17 mouse cellular contexts compared by ENCODE assay signal in genomic region chr12:35246226-35247014, GRCm38 (mm10).
DNase-seq lines count a peak whose midpoint lies in the region; ATAC-seq and TF ChIP-seq lines count a peak whose summit lies in the region.
"Had no signal": no experiment of that assay in that cellular context is flagged by ENCODE, and none has a peak within 500 bp of the region (broad histone marks: within the 10 kb centered on the region; RNA-seq: fewer than 3 reads in every experiment).

No protein-coding gene starts in this region.

- ATAC-seq in frontal cortex, adult (ENCODE audit: low TSS enrichment): peak; percentile 84
- peak; percentile 88 for ATAC-seq in lung, embryonic 15.5 days (ENCODE audit: borderline replicate concordance, extremely low read depth, low FRiP score, low TSS enrichment)
- no peak for ATAC-seq in forebrain, embryonic 15.5 days (replicated peaks)
- no peak for ATAC-seq in hindbrain, postnatal 0 days
- ATAC-seq: activated CD4-positive, CD25-positive, alpha-beta regulatory T cell, adult 4 months; forebrain, embryonic 16.5 days; intestine, postnatal 0 days had no signal

- no peak for TF ChIP-seq CTCF in hindbrain, postnatal 0 days (IDR thresholded peaks at IDR 0.05; ENCODE audit: low read depth)

- H3K4me3 ChIP-seq in lung, embryonic 15.5 days: no peak overlapping the region
- H3K4me3 ChIP-seq in forebrain, embryonic 15.5 days: no peak overlapping the region
- no peak overlapping the region for H3K4me3 ChIP-seq in hindbrain, postnatal 0 days (ENCODE audit: low read length)
- H3K4me3 ChIP-seq: hindbrain, embryonic 13.5 days; liver, embryonic 15.5 days; midbrain, embryonic 10.5 days had no signal

- H3K4me1 ChIP-seq in lung, embryonic 15.5 days: peaks cover 4% of the 10 kb centered on the region; the same call in 1 of the 2 replicates
- H3K4me1 ChIP-seq in forebrain, embryonic 15.5 days: no peaks in the 10 kb centered on the region
- no peaks in the 10 kb centered on the region for H3K4me1 ChIP-seq in hindbrain, postnatal 0 days (ENCODE audit: insufficient read depth, low read length)
- H3K4me1 ChIP-seq: hindbrain, embryonic 13.5 days; liver, embryonic 15.5 days; midbrain, embryonic 10.5 days had no signal

- H3K27me3 ChIP-seq in lung, embryonic 15.5 days: no peaks in the 10 kb centered on the region
- no peaks in the 10 kb centered on the region for H3K27me3 ChIP-seq in forebrain, embryonic 15.5 days
- no peaks in the 10 kb centered on the region for H3K27me3 ChIP-seq in hindbrain, postnatal 0 days (ENCODE audit: insufficient read depth, low read length)
- H3K27me3 ChIP-seq: hindbrain, embryonic 13.5 days; liver, embryonic 15.5 days had no signal

- 0 out of 2 replicates have a peak overlapping the region, but pooled peaks have one; percentile 6 for H3K27ac ChIP-seq in lung, embryonic 15.5 days
- H3K27ac ChIP-seq in forebrain, embryonic 15.5 days (replicated peaks): no peak overlapping the region
- H3K27ac ChIP-seq in hindbrain, postnatal 0 days: no peak overlapping the region
- H3K27ac ChIP-seq: hindbrain, embryonic 13.5 days; liver, embryonic 15.5 days; midbrain, embryonic 10.5 days had no signal

- H3K36me3 ChIP-seq in lung, embryonic 15.5 days: no peaks in the 10 kb centered on the region
- no peaks in the 10 kb centered on the region for H3K36me3 ChIP-seq in forebrain, embryonic 15.5 days
- no peaks in the 10 kb centered on the region for H3K36me3 ChIP-seq in hindbrain, postnatal 0 days (ENCODE audit: insufficient read depth, low read length)
- H3K36me3 ChIP-seq: hindbrain, embryonic 13.5 days; liver, embryonic 15.5 days; midbrain, embryonic 10.5 days had no signal

- WGBS in lung, embryonic 15.5 days: 47% methylated on average over 5 of the region's 5 CpGs
- WGBS in forebrain, embryonic 15.5 days: 90% methylated on average over 5 of the region's 5 CpGs
- 85% methylated on average over 5 of the region's 5 CpGs for WGBS in hindbrain, postnatal 0 days

- no peak overlapping the region for H3K4me2 ChIP-seq in lung, embryonic 15.5 days
- H3K4me2 ChIP-seq in forebrain, embryonic 15.5 days (replicated peaks): no peak overlapping the region
- H3K4me2 ChIP-seq in hindbrain, postnatal 0 days (ENCODE audit: low read depth, low read length): no peak overlapping the region
- H3K4me2 ChIP-seq: hindbrain, embryonic 13.5 days; liver, embryonic 15.5 days had no signal

- no peaks in the 10 kb centered on the region for H3K9me3 ChIP-seq in lung, embryonic 15.5 days
- H3K9me3 ChIP-seq in forebrain, embryonic 15.5 days: no peaks in the 10 kb centered on the region
- no peaks in the 10 kb centered on the region for H3K9me3 ChIP-seq in hindbrain, postnatal 0 days (ENCODE audit: low read length)
- H3K9me3 ChIP-seq: hindbrain, embryonic 13.5 days; liver, embryonic 15.5 days; midbrain, embryonic 10.5 days had no signal

- intact Hi-C loops in left cerebral cortex, postnatal 36 days (cut with DNase I): no loop called here

- H3K9ac ChIP-seq in lung, embryonic 15.5 days: no peak overlapping the region
- H3K9ac ChIP-seq in forebrain, embryonic 15.5 days (replicated peaks): no peak overlapping the region
- no peak overlapping the region for H3K9ac ChIP-seq in hindbrain, postnatal 0 days (replicated peaks; ENCODE audit: low read length)
- H3K9ac ChIP-seq: hindbrain, embryonic 13.5 days; liver, embryonic 15.5 days had no signal

- no peak for DNase-seq in frontal cortex, postnatal 25 days (ENCODE audit: low spot score in 2 of 2)
- DNase-seq in urinary bladder, postnatal 25 days (ENCODE audit: low spot score): peak; percentile 6
- no peak for DNase-seq in urinary bladder, adult 2 months (ENCODE audit: low spot score)
- DNase-seq in left cerebral cortex, postnatal 36 days (ENCODE audit: low spot score in 2 of 2): no peak
- DNase-seq in hindbrain, postnatal 0 days (ENCODE audit: low spot score): no peak
- DNase-seq: cerebellum, adult 11-12 months; right cerebral cortex, postnatal 14 days; thymus, adult 18-20 months had no signal

Comparison
In these comparisons a context has a peak if more than half of its experiments do, and no peak if none do; other contexts are left out.
1. ATAC-seq: peak in frontal cortex, adult (single experiment) and lung, embryonic 15.5 days (single experiment); none in forebrain, embryonic 15.5 days (single experiment) and hindbrain, postnatal 0 days (single experiment).